Mouse (Mus musculus) testis, adult 2 months (tissue): ENCODE measurements around the gene 4933425L06Rik.

Source experiments
- CTCF ChIP-seq: fragments of 200-500 bp; IDR thresholded peaks from 2 replicates; pipeline ENCODE4 v1.5.1; 2012; ENCODE audit warnings: low read depth, mild to moderate bottlenecking, inconsistent platforms, low read length, moderate library complexity; ENCODE audit not compliant: control insufficient read depth, insufficient read depth, insufficient replicate concordance
- POLR2A ChIP-seq: fragments of 200-500 bp; IDR thresholded peaks from 2 replicates; pipeline ENCODE4 v1.6.1; 2012; ENCODE audit warnings: low read depth, mild to moderate bottlenecking, inconsistent platforms, low read length, moderate library complexity; ENCODE audit not compliant: control insufficient read depth

DNA sequence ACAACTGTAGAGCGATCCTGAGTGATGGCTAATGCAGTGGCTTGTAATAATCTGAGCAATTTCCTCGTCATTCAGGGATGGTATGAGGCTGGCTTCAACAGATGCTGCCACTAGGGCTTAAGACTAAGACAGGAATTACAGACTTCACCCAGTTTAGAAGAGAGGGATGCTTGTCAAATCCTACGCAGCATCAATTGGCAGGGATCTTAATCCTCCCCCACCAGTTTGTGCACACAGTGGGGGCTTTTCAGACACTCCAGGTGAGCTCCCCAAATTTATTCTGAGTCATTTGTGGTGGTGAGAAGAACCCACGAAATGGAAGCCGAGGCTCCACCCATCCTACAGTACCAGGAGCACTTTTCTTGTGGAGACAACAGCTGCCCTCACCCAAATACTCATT lies 43.6 kb upstream of the 4933425L06Rik start:
- TF ChIP-seq POLR2A (no peak), CTCF (no peak)
